Mouse (Mus musculus) G1E (cell line): ENCODE data around the gene Hspb7. TPM values are rescaled to one million over a fixed set of nuclear protein-coding genes. Genes with fewer than 3 reads are reported as not detected.
A peak's percentile ranks its signal among the peaks of the same experiment; 100 is the strongest.

Experiments used
- ATAC-seq: 2 replicates; pipeline ENCODE4 v1.8.0; 2016; ENCODE audit warnings: mild to moderate bottlenecking; ENCODE audit not compliant: insufficient number of reproducible peaks, poor library complexity, low FRiP score, severe bottlenecking; ENCODE audit errors: extremely low read depth
- DNase-seq: peaks from one replicate; pipeline ENCODE4 v3.0.0; 2012; ENCODE audit warnings: low spot score
- H3K27me3 ChIP-seq: 2 replicates; pipeline ENCODE4 v1.6.1; 2012; ENCODE audit warnings: mild to moderate bottlenecking, low read length, inconsistent platforms; ENCODE audit not compliant: insufficient read depth
- H3K36me3 ChIP-seq: replicated peaks from 2 replicates; pipeline ENCODE3; 2012; ENCODE audit warnings: mild to moderate bottlenecking, inconsistent platforms
- H3K4me1 ChIP-seq: 2 replicates; pipeline ENCODE4 v1.6.1; 2012; ENCODE audit warnings: low read depth, low read length, inconsistent platforms, mixed read lengths; ENCODE audit not compliant: insufficient read depth
- H3K4me3 ChIP-seq: 2 replicates; pipeline ENCODE4 v1.5.1; 2012; ENCODE audit warnings: low read depth, mild to moderate bottlenecking, inconsistent platforms, low read length, moderate library complexity, mixed read lengths
- H3K9me3 ChIP-seq: replicated peaks from 2 replicates; pipeline ENCODE4 v1.6.1; 2012; ENCODE audit warnings: inconsistent platforms
- CTCF ChIP-seq: IDR thresholded peaks from 2 replicates; pipeline ENCODE4 v1.5.1; 2012; ENCODE audit warnings: low read depth, low read length, inconsistent platforms, mixed read lengths
- GATA1 ChIP-seq: IDR thresholded peaks from 2 replicates; pipeline ENCODE4 v1.6.1; 2012; ENCODE audit warnings: borderline replicate concordance, low read length, inconsistent platforms, mixed read lengths
- GATA2 ChIP-seq: IDR thresholded peaks from 2 replicates; pipeline ENCODE4 v1.6.1; 2012; ENCODE audit warnings: low read depth, low read length, inconsistent platforms, borderline replicate concordance
- POLR2AphosphoS5 ChIP-seq: IDR thresholded peaks from 2 replicates; pipeline ENCODE4 v1.6.1; 2012; ENCODE audit warnings: low read depth, low read length, inconsistent platforms; ENCODE audit not compliant: insufficient replicate concordance
- TAL1 ChIP-seq: conservative IDR thresholded peaks from 2 replicates; pipeline ENCODE4 v1.6.1; 2012; ENCODE audit warnings: low read depth, low read length, inconsistent platforms, mixed read lengths
- polyA plus RNA-seq: library from polyadenylated mRNA; stranded (reverse); fragments of >175 nt; gene quantifications from 2 replicates; pipeline ENCODE4 v1.2.3, GENCODE M21; 2012
- total RNA-seq, 2 experiments: library from RNA; stranded (forward) in 1 of 2; stranded (reverse) in 1 of 2; fragments of 200-1000 nt in 1 of 2; fragments of >200 nt in 1 of 2; fragmentation: Nextera tagmentation in 1 of 2; gene quantifications; 2 replicates each; pipeline ENCODE4 v1.2.3; 2014 to 2017

The Hspb7 gene
- total and polyA plus RNA-seq, 3 experiments: not detected

DNA sequence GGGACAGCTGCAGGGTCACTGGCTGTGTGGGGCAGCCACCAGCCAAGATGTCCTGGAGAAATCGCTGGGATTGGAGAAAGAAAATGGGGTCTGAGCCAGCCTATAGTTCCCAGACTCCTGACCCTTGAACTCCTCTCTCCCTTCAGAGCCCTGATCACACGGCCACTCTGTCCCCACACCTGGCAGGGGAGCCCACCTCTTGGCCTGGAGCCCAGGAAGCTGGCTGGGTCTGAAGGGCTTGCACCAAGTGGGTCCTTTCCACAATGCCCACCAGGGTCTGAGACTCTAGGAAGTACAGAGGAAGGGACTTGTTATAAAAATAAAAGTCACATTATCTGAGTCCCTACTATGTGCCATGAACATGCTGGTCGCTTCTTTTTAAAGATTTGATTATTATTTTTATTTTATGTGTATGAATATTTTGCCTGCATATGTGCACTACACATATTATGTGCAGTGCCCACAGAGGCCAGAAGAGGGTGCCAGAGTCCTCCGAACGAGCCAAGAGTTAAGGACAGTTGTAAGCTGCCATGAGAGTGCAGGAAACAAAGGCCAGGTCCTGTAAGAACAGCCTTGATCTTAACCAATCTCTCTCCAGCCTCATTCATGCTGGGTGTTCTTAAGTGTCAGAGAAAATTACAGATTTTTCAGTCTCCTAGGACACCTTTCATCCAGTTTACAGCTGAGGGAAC lies 33.3 kb upstream of the Hspb7 start:
- H3K9me3 ChIP-seq: no peaks in the 10 kb centered on the region
- no peaks in the 10 kb centered on the region for H3K36me3 ChIP-seq
- peak; percentile 57 for ATAC-seq
- no peaks in the 10 kb centered on the region; the same call in 1 of the 2 replicates for H3K4me1 ChIP-seq
- DNase-seq: peak; percentile 48
- H3K4me3 ChIP-seq: no peak overlapping the region
- H3K27me3 ChIP-seq: peaks cover 21% of the 10 kb centered on the region; the same call in 1 of the 2 replicates
- no peak for TF ChIP-seq TAL1
- TF ChIP-seq CTCF: peak; percentile 72

DNA sequence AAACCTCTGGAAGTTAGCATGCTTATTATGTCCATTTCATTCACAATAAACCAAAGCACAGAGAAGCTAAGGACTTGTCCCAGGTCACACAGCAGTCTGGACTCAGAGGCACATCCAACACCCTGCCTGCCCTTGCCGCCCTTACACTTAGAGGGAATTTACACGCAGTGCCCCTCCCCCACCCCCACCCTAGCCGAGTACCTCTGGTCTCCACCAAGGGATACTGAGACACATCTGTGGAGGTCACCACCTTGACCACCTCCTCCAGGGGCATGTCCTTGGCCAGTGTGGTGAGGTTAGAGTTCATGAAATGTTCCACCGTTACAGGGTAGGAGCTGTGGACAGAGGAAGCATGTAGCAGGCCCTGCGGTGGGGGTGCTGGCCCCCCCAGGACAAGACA lies 32.6 kb upstream of the Hspb7 start:
- Histone ChIP-seq H3K27me3 (peaks cover 24% of the 10 kb centered on the region; the same call in 1 of the 2 replicates), H3K4me3 (no peak overlapping the region), H3K36me3 (no peaks in the 10 kb centered on the region), H3K4me1 (no peaks in the 10 kb centered on the region; the same call in 1 of the 2 replicates), H3K9me3 (no peaks in the 10 kb centered on the region)
- no peak for TF ChIP-seq TAL1
- no peak for TF ChIP-seq GATA2
- TF ChIP-seq GATA1: no peak
- TF ChIP-seq CTCF: no peak
- TF ChIP-seq POLR2AphosphoS5: no peak
- DNase-seq (no peak), ATAC-seq (no peak)

DNA sequence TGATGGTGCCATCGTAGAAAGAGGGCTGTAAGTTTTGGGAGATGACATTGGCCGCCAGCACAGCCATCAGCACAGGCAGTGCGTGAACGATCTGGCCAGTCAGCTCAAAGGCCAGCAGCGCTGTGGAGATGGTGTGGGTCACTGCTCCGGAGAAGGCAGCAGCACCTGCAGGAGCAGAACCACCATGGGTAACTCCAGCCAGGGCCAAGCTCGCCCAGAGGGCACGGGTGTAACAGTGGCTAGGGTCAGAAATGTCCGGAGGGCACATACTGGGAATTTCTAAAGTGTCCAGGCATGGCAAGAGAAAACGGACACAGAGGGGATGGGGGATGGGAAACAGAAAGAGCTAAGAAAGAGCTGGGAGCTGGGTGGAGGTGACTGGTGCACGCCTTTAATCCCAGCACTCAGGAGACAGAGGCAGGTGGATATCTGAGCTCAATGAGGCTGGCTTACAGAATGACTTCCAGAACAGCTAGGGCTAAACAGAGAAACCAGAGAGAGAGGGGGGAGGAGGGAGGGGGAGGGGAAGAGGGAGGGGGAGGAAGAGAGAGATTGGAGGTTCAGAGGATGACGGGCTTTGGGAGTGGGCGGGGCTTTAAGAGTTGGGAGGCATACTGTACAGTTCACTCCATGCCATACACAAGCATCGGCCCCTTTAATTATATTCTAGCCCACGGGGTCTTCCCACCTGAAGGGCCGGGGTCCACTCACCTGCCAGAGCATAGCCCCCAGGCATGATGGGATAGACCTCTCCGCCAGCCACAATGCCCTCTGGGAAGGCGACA lies 31.0 kb upstream of the Hspb7 start:
- H3K27me3 ChIP-seq: peaks cover 17% of the 10 kb centered on the region; the same call in 1 of the 2 replicates
- ATAC-seq: no peak

DNA sequence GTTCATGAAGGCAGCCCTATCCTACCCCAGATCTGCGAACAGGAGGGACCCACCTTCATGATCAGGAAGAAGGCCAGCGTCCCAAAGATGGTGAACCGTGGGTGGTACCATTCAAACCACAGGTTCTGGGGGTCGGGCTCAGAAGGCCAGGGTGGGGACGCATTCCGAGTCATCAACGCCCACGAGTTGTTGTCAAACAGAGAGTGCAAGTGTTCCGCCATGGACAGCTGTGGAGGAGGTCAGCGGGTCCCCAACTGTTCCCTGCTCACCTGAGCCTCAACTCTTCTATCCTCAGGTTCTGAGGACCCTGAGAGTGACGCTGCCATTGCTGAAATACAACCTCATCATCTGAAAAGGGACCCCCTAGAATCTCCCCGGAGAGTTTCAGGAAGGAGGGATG lies 29.3 kb upstream of the Hspb7 start:
- Histone ChIP-seq H3K4me1 (no peaks in the 10 kb centered on the region), H3K9me3 (no peaks in the 10 kb centered on the region), H3K36me3 (no peaks in the 10 kb centered on the region), H3K27me3 (peaks cover 17% of the 10 kb centered on the region; the same call in 1 of the 2 replicates), H3K4me3 (no peak overlapping the region)
- no peak for DNase-seq
- no peak for ATAC-seq
- no peak for TF ChIP-seq GATA2
- TF ChIP-seq POLR2AphosphoS5: no peak
- no peak for TF ChIP-seq TAL1
- TF ChIP-seq CTCF: no peak
- TF ChIP-seq GATA1: no peak

More for the DNA sequence above, 31.0 kb upstream of the Hspb7 start:
- Histone ChIP-seq H3K9me3 (no peaks in the 10 kb centered on the region), H3K4me1 (no peaks in the 10 kb centered on the region; the same call in 1 of the 2 replicates), H3K36me3 (no peaks in the 10 kb centered on the region), H3K4me3 (no peak overlapping the region)
- no peak for DNase-seq
- TF ChIP-seq GATA1 (no peak), TAL1 (no peak), CTCF (no peak), POLR2AphosphoS5 (no peak), GATA2 (no peak)

DNA sequence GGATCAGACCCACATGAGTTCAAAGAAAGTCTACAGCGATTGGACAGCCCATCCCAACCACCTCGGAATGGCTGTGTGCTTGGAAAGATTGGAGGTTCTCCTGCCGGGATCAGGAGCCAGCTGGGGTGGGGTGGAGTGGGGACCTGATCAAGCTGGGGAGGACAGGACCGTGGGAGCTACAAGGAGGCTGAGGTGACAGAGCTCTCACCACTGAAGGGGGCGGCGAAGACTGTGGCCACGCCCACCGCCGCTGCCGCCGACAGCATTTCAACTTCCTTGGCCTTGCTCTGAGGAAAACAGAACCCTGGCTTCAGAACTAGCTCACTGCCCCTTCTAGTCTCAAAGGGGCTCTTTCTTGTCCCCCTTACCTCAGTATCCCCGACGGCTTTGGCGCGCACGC lies 25.8 kb upstream of the Hspb7 start:
- DNase-seq: no peak
- Histone ChIP-seq H3K27me3 (peaks cover 30% of the 10 kb centered on the region; the same call in 1 of the 2 replicates), H3K4me1 (no peaks in the 10 kb centered on the region)

DNA sequence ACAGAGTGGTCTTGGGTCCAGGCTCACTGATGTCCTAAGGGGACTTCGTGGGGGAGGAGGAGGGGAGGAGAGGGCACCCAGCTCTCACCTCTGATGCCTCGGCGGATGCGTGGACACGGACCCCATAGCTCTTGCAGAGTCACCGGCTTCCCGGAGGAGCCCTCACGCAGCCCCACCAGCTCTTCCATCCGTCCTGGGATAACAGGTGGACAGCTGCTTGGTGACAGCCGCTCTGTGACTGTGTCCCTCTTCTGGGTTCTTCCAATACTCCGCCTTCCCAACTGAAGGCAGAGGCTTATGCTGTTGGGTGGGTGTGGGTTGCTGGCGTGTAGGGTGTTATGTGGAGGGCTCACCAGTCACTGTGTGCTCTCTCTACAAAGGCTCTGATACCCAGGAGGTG lies 22.7 kb upstream of the Hspb7 start:
- DNase-seq (no peak), ATAC-seq (no peak)
- no peaks in the 10 kb centered on the region for H3K4me1 ChIP-seq
- peaks cover 18% of the 10 kb centered on the region; the same call in 1 of the 2 replicates for H3K27me3 ChIP-seq
- H3K4me3 ChIP-seq: no peak overlapping the region
- no peaks in the 10 kb centered on the region for H3K9me3 ChIP-seq
- no peaks in the 10 kb centered on the region for H3K36me3 ChIP-seq
- TF ChIP-seq GATA2 (no peak), POLR2AphosphoS5 (no peak), CTCF (no peak), GATA1 (no peak), TAL1 (no peak)

More for the DNA sequence above, 25.8 kb upstream of the Hspb7 start:
- Histone ChIP-seq H3K36me3 (no peaks in the 10 kb centered on the region), H3K4me3 (no peak overlapping the region), H3K9me3 (no peaks in the 10 kb centered on the region)
- TF ChIP-seq TAL1 (no peak), POLR2AphosphoS5 (no peak), CTCF (no peak), GATA1 (no peak), GATA2 (no peak)
- ATAC-seq: no peak
